Mouse (Mus musculus): ENCODE data around the gene Ttc25. TPM values are rescaled to one million over a fixed set of nuclear protein-coding genes. Genes with fewer than 3 reads are reported as not detected.

Gene Ttc25
- total and polyA plus RNA-seq, 2 experiments: 0.04 to 0.28 TPM

- no peak for TF ChIP-seq POLR2A (IDR thresholded peaks at IDR 0.05; ENCODE audit: extremely low read depth, insufficient read depth, low read length)
- TF ChIP-seq CTCF (IDR thresholded peaks at IDR 0.05; ENCODE audit: low read depth, low read length): no peak
- no peak for DNase-seq (ENCODE audit: extremely low read depth, low read depth, low spot score)
- no peaks in the 10 kb centered on the region for H3K27me3 ChIP-seq (ENCODE audit: control insufficient read depth, insufficient read depth, low read length)
- peaks cover 14% of the 10 kb centered on the region for H3K4me1 ChIP-seq (ENCODE audit: control insufficient read depth, insufficient read depth, low read length)
- 80% methylated on average over 6 of the region's 6 CpGs for WGBS
- H3K27ac ChIP-seq (replicated peaks; ENCODE audit: insufficient read depth, low read depth, low read length): no peak overlapping the region
- H3K36me3 ChIP-seq (ENCODE audit: control insufficient read depth, insufficient read depth, low read length): no peaks in the 10 kb centered on the region
- no peak overlapping the region for H3K4me3 ChIP-seq (ENCODE audit: insufficient read depth, low read depth, low read length)
- no peak overlapping the region for H3K9ac ChIP-seq (ENCODE audit: low read depth, low read length)
- no peaks in the 10 kb centered on the region for H3K79me2 ChIP-seq (ENCODE audit: control insufficient read depth, insufficient read depth, low read length)
Observed at GRCm38 (mm10) chr11:100548141-100548540, 2.7 kb downstream of the Ttc25 start.

GRCm38 (mm10) chr11:100549466-100549865 lies 4.1 kb downstream of the Ttc25 start:
- H3K79me2 ChIP-seq (ENCODE audit: control insufficient read depth, insufficient read depth, low read length): no peaks in the 10 kb centered on the region
- peaks cover 14% of the 10 kb centered on the region for H3K4me1 ChIP-seq (ENCODE audit: control insufficient read depth, insufficient read depth, low read length)
- no peak overlapping the region for H3K27ac ChIP-seq (replicated peaks; ENCODE audit: insufficient read depth, low read depth, low read length)
- no peak overlapping the region for H3K4me3 ChIP-seq (ENCODE audit: insufficient read depth, low read depth, low read length)
- no peaks in the 10 kb centered on the region for H3K27me3 ChIP-seq (ENCODE audit: control insufficient read depth, insufficient read depth, low read length)
- no peak overlapping the region for H3K9ac ChIP-seq (ENCODE audit: low read depth, low read length)
- no peak for DNase-seq (ENCODE audit: extremely low read depth, low read depth, low spot score)
- WGBS: 89% methylated on average over 8 of the region's 8 CpGs
- H3K36me3 ChIP-seq (ENCODE audit: control insufficient read depth, insufficient read depth, low read length): no peaks in the 10 kb centered on the region
- TF ChIP-seq CTCF (IDR thresholded peaks at IDR 0.05; ENCODE audit: low read depth, low read length) (no peak), POLR2A (IDR thresholded peaks at IDR 0.05; ENCODE audit: extremely low read depth, insufficient read depth, low read length) (no peak)

GRCm38 (mm10) chr11:100550101-100550500 lies 4.7 kb downstream of the Ttc25 start:
- Histone ChIP-seq H3K27me3 (ENCODE audit: control insufficient read depth, insufficient read depth, low read length) (no peaks in the 10 kb centered on the region), H3K4me1 (ENCODE audit: control insufficient read depth, insufficient read depth, low read length) (peaks cover 11% of the 10 kb centered on the region), H3K4me3 (ENCODE audit: insufficient read depth, low read depth, low read length) (no peak overlapping the region), H3K27ac (replicated peaks; ENCODE audit: insufficient read depth, low read depth, low read length) (no peak overlapping the region), H3K79me2 (ENCODE audit: control insufficient read depth, insufficient read depth, low read length) (no peaks in the 10 kb centered on the region), H3K9ac (ENCODE audit: low read depth, low read length) (no peak overlapping the region), H3K36me3 (ENCODE audit: control insufficient read depth, insufficient read depth, low read length) (no peaks in the 10 kb centered on the region)
- 72% methylated on average over 6 of the region's 6 CpGs for WGBS
- no peak for DNase-seq (ENCODE audit: extremely low read depth, low read depth, low spot score)
- TF ChIP-seq CTCF (IDR thresholded peaks at IDR 0.05; ENCODE audit: low read depth, low read length) (no peak), POLR2A (IDR thresholded peaks at IDR 0.05; ENCODE audit: extremely low read depth, insufficient read depth, low read length) (no peak)

GRCm38 (mm10) chr11:100552842-100553241 lies 7.4 kb downstream of the Ttc25 start:
- Histone ChIP-seq H3K9ac (ENCODE audit: low read depth, low read length) (no peak overlapping the region), H3K79me2 (ENCODE audit: control insufficient read depth, insufficient read depth, low read length) (no peaks in the 10 kb centered on the region), H3K36me3 (ENCODE audit: control insufficient read depth, insufficient read depth, low read length) (no peaks in the 10 kb centered on the region), H3K27me3 (ENCODE audit: control insufficient read depth, insufficient read depth, low read length) (no peaks in the 10 kb centered on the region), H3K4me1 (ENCODE audit: control insufficient read depth, insufficient read depth, low read length) (peaks cover 7% of the 10 kb centered on the region), H3K4me3 (ENCODE audit: insufficient read depth, low read depth, low read length) (no peak overlapping the region), H3K27ac (replicated peaks; ENCODE audit: insufficient read depth, low read depth, low read length) (no peak overlapping the region)
- peak; percentile 90 for DNase-seq (ENCODE audit: extremely low read depth, low read depth, low spot score)
- WGBS: 37% methylated on average over 4 of the region's 4 CpGs
- TF ChIP-seq POLR2A (IDR thresholded peaks at IDR 0.05; ENCODE audit: extremely low read depth, insufficient read depth, low read length): no peak
- no peak for TF ChIP-seq CTCF (IDR thresholded peaks at IDR 0.05; ENCODE audit: low read depth, low read length)

- 25% methylated on average over 11 of the region's 11 CpGs for WGBS
- Histone ChIP-seq H3K27ac (replicated peaks; ENCODE audit: insufficient read depth, low read depth, low read length) (no peak overlapping the region), H3K79me2 (ENCODE audit: control insufficient read depth, insufficient read depth, low read length) (no peaks in the 10 kb centered on the region), H3K4me1 (ENCODE audit: control insufficient read depth, insufficient read depth, low read length) (peaks cover 7% of the 10 kb centered on the region), H3K27me3 (ENCODE audit: control insufficient read depth, insufficient read depth, low read length) (no peaks in the 10 kb centered on the region), H3K9ac (ENCODE audit: low read depth, low read length) (peak overlapping the region; percentile 35), H3K36me3 (ENCODE audit: control insufficient read depth, insufficient read depth, low read length) (no peaks in the 10 kb centered on the region), H3K4me3 (ENCODE audit: insufficient read depth, low read depth, low read length) (no peak overlapping the region)
- peak; percentile 79 for DNase-seq (ENCODE audit: extremely low read depth, low read depth, low spot score)
- TF ChIP-seq CTCF (IDR thresholded peaks at IDR 0.05; ENCODE audit: low read depth, low read length) (peak; percentile 52), POLR2A (IDR thresholded peaks at IDR 0.05; ENCODE audit: extremely low read depth, insufficient read depth, low read length) (no peak)
Observed at GRCm38 (mm10) chr11:100555583-100555982, 10.2 kb downstream of the Ttc25 start.

DNA sequence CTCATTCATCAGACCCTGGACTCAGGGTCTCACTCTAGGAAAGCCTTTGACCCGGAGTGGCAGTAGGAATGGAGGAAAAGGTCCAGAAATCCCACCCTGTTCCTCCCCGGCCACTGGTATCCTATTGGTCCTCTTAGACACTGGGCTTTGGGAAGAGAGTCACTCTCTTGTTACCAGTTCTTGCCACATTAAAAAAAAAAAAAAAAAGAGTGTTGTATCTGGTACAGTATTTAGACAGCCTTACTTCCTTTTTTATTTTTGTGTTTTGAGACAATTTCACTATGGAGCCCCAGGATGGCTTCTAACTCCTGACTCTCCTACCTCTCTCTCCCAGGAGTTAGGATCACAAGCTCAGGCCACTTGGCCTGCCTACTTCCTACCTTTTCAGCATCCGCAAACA lies 12.2 kb downstream of the Ttc25 start:
- no peak for TF ChIP-seq CTCF (IDR thresholded peaks at IDR 0.05; ENCODE audit: low read depth, low read length)
- TF ChIP-seq POLR2A (IDR thresholded peaks at IDR 0.05; ENCODE audit: extremely low read depth, insufficient read depth, low read length): no peak
- WGBS: 91% methylated on average over 3 of the region's 3 CpGs
- H3K9ac ChIP-seq (ENCODE audit: low read depth, low read length): no peak overlapping the region
- H3K79me2 ChIP-seq (ENCODE audit: control insufficient read depth, insufficient read depth, low read length): no peaks in the 10 kb centered on the region
- H3K27me3 ChIP-seq (ENCODE audit: control insufficient read depth, insufficient read depth, low read length): no peaks in the 10 kb centered on the region
- no peak overlapping the region for H3K27ac ChIP-seq (replicated peaks; ENCODE audit: insufficient read depth, low read depth, low read length)
- no peak for DNase-seq (ENCODE audit: extremely low read depth, low read depth, low spot score)
- no peak overlapping the region for H3K4me3 ChIP-seq (ENCODE audit: insufficient read depth, low read depth, low read length)
- peaks cover 4% of the 10 kb centered on the region for H3K4me1 ChIP-seq (ENCODE audit: control insufficient read depth, insufficient read depth, low read length)
- H3K36me3 ChIP-seq (ENCODE audit: control insufficient read depth, insufficient read depth, low read length): no peaks in the 10 kb centered on the region
